Mouse (Mus musculus) kidney, embryonic 16.5 days (tissue): ENCODE measurements around the gene Cryz. TPM values are rescaled to one million over a fixed set of nuclear protein-coding genes. Genes with fewer than 3 reads are reported as not detected.
A peak's percentile ranks its signal among the peaks of the same experiment; 100 is the strongest.

Experiments used
- ATAC-seq: fragments of 200-750 bp; cut with Nextera tagmentation; 2 replicates; pipeline ENCODE4 v1.8.0; 2017; ENCODE audit warnings: moderate TSS enrichment; ENCODE audit not compliant: low FRiP score, low TSS enrichment
- H3K27ac ChIP-seq: fragments of 300-500 bp; sonication (generic); 2 replicates; pipeline ENCODE4 v1.5.1; 2014; ENCODE audit warnings: low read length
- H3K27me3 ChIP-seq: fragments of 300-500 bp; sonication (generic); 2 replicates; pipeline ENCODE4 v1.6.1; 2014; ENCODE audit warnings: low read length, control low read depth, mixed read lengths; ENCODE audit not compliant: insufficient read depth
- H3K36me3 ChIP-seq: fragments of 300-500 bp; sonication (generic); 2 replicates; pipeline ENCODE4 v1.6.1; 2014; ENCODE audit warnings: low read length, control low read depth, mixed read lengths; ENCODE audit not compliant: insufficient read depth
- H3K4me1 ChIP-seq: fragments of 300-500 bp; sonication (generic); 2 replicates; pipeline ENCODE4 v1.6.1; 2014; ENCODE audit warnings: low read length, control low read depth, mixed read lengths; ENCODE audit not compliant: insufficient read depth
- H3K4me2 ChIP-seq: fragments of 300-500 bp; sonication (generic); replicated peaks from 2 replicates; pipeline ENCODE4 v1.6.1; 2014; ENCODE audit warnings: low read depth, low read length
- H3K4me3 ChIP-seq: fragments of 300-500 bp; sonication (generic); 2 replicates; pipeline ENCODE4 v1.5.1; 2014; ENCODE audit warnings: mild to moderate bottlenecking, low read length
- H3K9ac ChIP-seq: fragments of 300-500 bp; sonication (generic); replicated peaks from 2 replicates; pipeline ENCODE4 v1.6.1; 2014; ENCODE audit warnings: low read length
- H3K9me3 ChIP-seq: fragments of 300-500 bp; sonication (generic); 2 replicates; pipeline ENCODE4 v1.6.1; 2016; ENCODE audit warnings: low read length, control low read depth
- WGBS: fragments of 180-500 bp; shearing (Covaris S2); extraction: QIAGEN DNeasy Blood & Tissue Kit; methylation state at CpG from one replicate; pipeline ENCODE4 v1.1.7; 2014; 5-methylcytosine and 5-hydroxymethylcytosine counted together
- polyA plus RNA-seq: library from polyadenylated mRNA; unstranded; fragments of >200 nt; fragmentation: Nextera tagmentation; extraction: Ambion mirVana; gene quantifications from 2 replicates; pipeline ENCODE4 v1.2.1, GENCODE M21; 2015

The Cryz gene
- polyA plus RNA-seq = 47.6 and 50.2 TPM in 2 replicates

- no peaks in the 10 kb centered on the region for H3K9me3 ChIP-seq
- 0% methylated on average over 25 of the region's 25 CpGs for WGBS
- peaks cover 7% of the 10 kb centered on the region for H3K4me1 ChIP-seq
- peaks cover 15% of the 10 kb centered on the region for H3K36me3 ChIP-seq
- H3K4me2 ChIP-seq = peak within 1 kb of the TSS; percentile 89
- peak; percentile 87 for ATAC-seq
- no peaks in the 10 kb centered on the region for H3K27me3 ChIP-seq
- peak within 1 kb of the TSS; percentile 95 for H3K9ac ChIP-seq
- H3K4me3 ChIP-seq = peak within 1 kb of the TSS; percentile 96
- peak within 1 kb of the TSS; percentile 98 for H3K27ac ChIP-seq
These were observed at the start of gene Cryz for GRCm38 (mm10) chr3:154596488-154596933. TSS of gene Cryz (plus strand) at chr3:154596711.

DNA sequence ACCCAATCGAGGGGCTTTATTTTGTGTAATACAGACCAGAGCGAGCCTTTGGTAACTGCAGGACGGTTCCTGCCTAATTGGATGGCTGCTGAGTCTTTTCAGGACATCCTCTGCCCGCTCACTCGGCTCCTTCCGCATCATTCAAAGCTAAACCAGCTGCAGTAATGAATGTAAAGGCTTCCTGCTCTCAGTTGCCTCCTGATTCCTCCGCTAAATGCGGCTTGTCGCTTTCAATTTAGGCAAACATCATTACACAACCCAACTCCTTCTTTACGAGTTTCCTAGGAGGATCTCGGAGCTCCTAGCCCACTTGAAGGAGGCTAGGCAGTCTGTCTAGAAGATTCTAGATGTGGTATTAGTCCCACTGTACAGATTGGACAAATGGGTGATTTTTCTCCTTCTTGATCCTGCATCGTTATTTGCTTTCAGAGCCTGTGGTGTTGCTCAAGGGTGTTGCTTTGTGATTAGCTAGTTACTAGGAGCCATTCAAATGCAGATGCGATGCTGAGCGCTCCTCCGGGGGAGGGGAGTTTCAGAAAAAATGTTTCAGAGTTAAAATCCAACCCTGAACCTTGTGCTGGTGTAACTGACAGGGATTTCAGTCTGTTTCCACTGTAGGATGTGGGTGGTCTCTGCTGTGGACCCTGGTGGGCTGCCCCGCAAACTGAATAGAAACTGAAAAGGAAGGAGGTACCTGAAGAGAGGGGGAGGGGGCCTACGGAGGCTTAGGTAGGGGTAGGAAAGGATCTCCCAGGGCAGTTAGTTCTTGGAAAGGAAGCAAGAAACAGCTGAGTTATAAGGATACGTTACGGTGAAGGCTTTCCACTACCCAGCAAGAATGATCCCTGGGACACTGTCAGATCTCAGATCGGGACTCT is 48.7 kb upstream of the Cryz start:
- H3K4me3 ChIP-seq = peak overlapping the region; percentile 13; the same call in 1 of the 2 replicates
- H3K4me1 ChIP-seq = peaks cover 15% of the 10 kb centered on the region
- H3K9ac ChIP-seq = no peak overlapping the region
- WGBS = 12% methylated on average over 20 of the region's 20 CpGs
- no peak for ATAC-seq
- peaks cover 21% of the 10 kb centered on the region for H3K27me3 ChIP-seq
- H3K4me2 ChIP-seq = no peak overlapping the region; the same call in 1 of the 2 replicates
- H3K27ac ChIP-seq = no peak overlapping the region
- no peaks in the 10 kb centered on the region for H3K9me3 ChIP-seq
- no peaks in the 10 kb centered on the region for H3K36me3 ChIP-seq

GRCm38 (mm10) chr3:154548868-154549301 is 47.6 kb upstream of the Cryz start:
- Histone ChIP-seq H3K4me2 (no peak overlapping the region), H3K36me3 (no peaks in the 10 kb centered on the region), H3K27ac (no peak overlapping the region), H3K9me3 (no peaks in the 10 kb centered on the region), H3K4me1 (peaks cover 15% of the 10 kb centered on the region), H3K4me3 (no peak overlapping the region), H3K27me3 (peaks cover 21% of the 10 kb centered on the region), H3K9ac (no peak overlapping the region)
- WGBS = 3% methylated on average over 8 of the region's 8 CpGs
- peak; percentile 59; the same call in 1 of the 2 replicates for ATAC-seq

DNA sequence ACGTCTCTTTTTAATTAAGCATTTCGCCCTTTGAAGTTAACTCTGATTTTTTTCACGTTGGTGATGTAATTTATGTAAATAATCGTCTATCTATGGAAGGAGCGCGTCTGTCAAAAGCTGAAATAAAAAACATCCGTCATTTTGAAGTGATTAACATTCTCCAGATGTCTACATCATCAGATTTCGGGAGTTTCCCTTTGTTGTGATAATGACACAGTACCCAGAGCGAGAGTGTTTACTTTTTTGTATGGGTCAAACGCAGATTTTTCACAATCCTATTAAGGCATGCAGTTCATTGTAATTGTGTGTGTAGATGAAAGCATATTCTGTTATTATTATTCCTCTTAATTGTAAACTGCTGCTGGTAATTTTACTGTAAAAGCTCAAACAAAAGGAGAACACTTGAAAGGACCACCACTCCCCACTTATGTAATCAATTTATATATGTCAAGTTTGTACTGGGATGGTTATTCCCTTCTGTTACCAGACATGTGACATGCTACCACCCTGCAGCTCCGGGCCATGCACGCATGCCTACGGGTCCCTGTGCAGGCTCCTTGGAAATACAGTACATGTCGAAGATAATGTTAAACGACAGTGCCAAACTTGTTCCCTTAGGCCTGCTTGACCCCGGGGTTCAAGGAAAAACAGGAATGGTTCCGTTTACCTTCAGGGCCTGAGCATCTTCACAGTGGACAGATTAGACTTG is 46.0 kb upstream of the Cryz start:
- Histone ChIP-seq H3K4me3 (no peak overlapping the region), H3K9me3 (no peaks in the 10 kb centered on the region), H3K27ac (no peak overlapping the region), H3K4me2 (no peak overlapping the region), H3K9ac (no peak overlapping the region), H3K4me1 (peaks cover 15% of the 10 kb centered on the region), H3K27me3 (peaks cover 21% of the 10 kb centered on the region), H3K36me3 (no peaks in the 10 kb centered on the region)
- no peak for ATAC-seq
- 30% methylated on average over 17 of the region's 17 CpGs for WGBS

GRCm38 (mm10) chr3:154551035-154551411 is 45.5 kb upstream of the Cryz start:
- H3K27ac ChIP-seq = no peak overlapping the region
- peaks cover 15% of the 10 kb centered on the region for H3K4me1 ChIP-seq
- peaks cover 21% of the 10 kb centered on the region for H3K27me3 ChIP-seq
- 18% methylated on average over 5 of the region's 5 CpGs for WGBS
- no peak for ATAC-seq
- H3K36me3 ChIP-seq = no peaks in the 10 kb centered on the region
- H3K9me3 ChIP-seq = no peaks in the 10 kb centered on the region
- no peak overlapping the region for H3K9ac ChIP-seq
- H3K4me3 ChIP-seq = no peak overlapping the region
- H3K4me2 ChIP-seq = no peak overlapping the region

DNA sequence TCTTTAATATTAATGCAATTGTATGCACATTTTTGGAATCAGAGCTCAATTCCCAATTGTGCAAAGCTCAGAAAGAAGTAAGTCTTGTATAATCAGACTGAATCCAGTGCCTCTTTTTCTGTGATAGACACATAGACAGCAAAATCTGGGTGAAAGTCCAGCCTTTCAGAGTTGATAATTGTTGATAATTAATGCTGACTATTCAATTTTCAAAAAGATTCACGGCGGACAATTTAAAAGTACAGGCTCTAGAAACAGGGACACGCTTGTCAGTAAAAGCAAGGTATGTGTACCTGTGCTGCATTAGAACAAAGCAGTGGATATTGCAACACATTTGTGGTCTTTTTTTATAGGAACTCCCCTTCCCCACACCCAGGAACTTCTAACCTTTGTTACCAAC is 34.3 kb upstream of the Cryz start:
- Histone ChIP-seq H3K27ac (no peak overlapping the region), H3K9ac (no peak overlapping the region), H3K9me3 (no peaks in the 10 kb centered on the region), H3K4me3 (no peak overlapping the region), H3K4me1 (no peaks in the 10 kb centered on the region), H3K36me3 (no peaks in the 10 kb centered on the region), H3K27me3 (no peaks in the 10 kb centered on the region; the same call in 1 of the 2 replicates), H3K4me2 (no peak overlapping the region)
- WGBS = 88% methylated on average over 3 of the region's 3 CpGs
- ATAC-seq = no peak

- no peaks in the 10 kb centered on the region for H3K4me1 ChIP-seq
- no peaks in the 10 kb centered on the region for H3K9me3 ChIP-seq
- no peaks in the 10 kb centered on the region for H3K36me3 ChIP-seq
- no peak for ATAC-seq
- H3K4me2 ChIP-seq = no peak overlapping the region
- 75% methylated on average over 3 of the region's 3 CpGs for whole genome bisulfite sequencing
- peaks cover 12% of the 10 kb centered on the region for H3K27me3 ChIP-seq
- H3K9ac ChIP-seq = no peak overlapping the region
- H3K27ac ChIP-seq = no peak overlapping the region
- H3K4me3 ChIP-seq = no peak overlapping the region
These were observed 31.1 kb upstream of the Cryz start for GRCm38 (mm10) chr3:154565437-154565836.

DNA sequence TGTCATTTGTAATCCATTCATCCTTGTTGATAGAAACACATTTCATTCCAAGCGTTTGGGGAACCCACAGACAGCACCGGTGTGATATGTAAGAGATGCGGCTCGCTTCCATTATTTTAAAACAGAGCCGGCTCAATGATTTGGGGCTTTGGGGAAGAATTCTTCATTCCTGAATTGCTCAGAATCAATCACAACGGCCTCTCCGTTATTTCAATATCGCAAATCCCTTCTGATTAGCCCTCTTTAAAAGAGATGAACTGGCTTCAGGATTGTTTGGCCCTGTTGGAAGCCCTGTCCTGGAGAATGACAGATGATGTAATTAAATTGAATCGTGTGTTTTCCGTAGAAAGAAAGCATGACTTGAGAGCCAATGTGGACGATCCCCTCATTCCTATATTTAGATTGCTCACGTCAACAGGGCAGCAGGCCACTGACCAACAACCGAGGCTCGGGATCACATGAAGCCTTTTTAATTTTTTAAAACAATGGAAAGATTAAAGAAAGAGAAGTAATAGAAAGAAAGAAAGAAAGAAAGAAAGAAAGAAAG is 26.4 kb upstream of the Cryz start:
- H3K36me3 ChIP-seq = no peaks in the 10 kb centered on the region
- no peak overlapping the region for H3K4me3 ChIP-seq
- peaks cover 33% of the 10 kb centered on the region for H3K27me3 ChIP-seq
- H3K9ac ChIP-seq = no peak overlapping the region
- ATAC-seq = no peak
- H3K4me2 ChIP-seq = 0 out of 2 replicates have a peak overlapping the region, but pooled peaks have one; percentile 38
- no peaks in the 10 kb centered on the region for H3K4me1 ChIP-seq
- WGBS = 53% methylated on average over 14 of the region's 14 CpGs
- H3K9me3 ChIP-seq = no peaks in the 10 kb centered on the region
- H3K27ac ChIP-seq = no peak overlapping the region

GRCm38 (mm10) chr3:154570786-154571185 is 25.7 kb upstream of the Cryz start:
- WGBS = 8% methylated on average over 12 of the region's 12 CpGs
- no peak overlapping the region for H3K9ac ChIP-seq
- no peaks in the 10 kb centered on the region for H3K36me3 ChIP-seq
- no peaks in the 10 kb centered on the region for H3K9me3 ChIP-seq
- peak overlapping the region; percentile 26 for H3K4me3 ChIP-seq
- ATAC-seq = no peak
- H3K27me3 ChIP-seq = peaks cover 33% of the 10 kb centered on the region
- peak overlapping the region; percentile 38; the same call in 1 of the 2 replicates for H3K4me2 ChIP-seq
- H3K4me1 ChIP-seq = no peaks in the 10 kb centered on the region
- H3K27ac ChIP-seq = no peak overlapping the region
